Mouse (Mus musculus): Measurements from ENCODE around the gene Rtf1. TPM values are rescaled to one million over a fixed set of nuclear protein-coding genes. Genes with fewer than 3 reads are reported as not detected.
"Not testable (repeated sequence)": the region's sequence is repeated elsewhere in the genome, so short reads cannot be mapped to it uniquely, and the experiment has no call there.

The Rtf1 gene
- polyA plus RNA-seq (2014; fragmentation: Nextera tagmentation; extraction: Ambion mirVana), result 32.6 and 38.0 TPM in 2 replicates

DNA sequence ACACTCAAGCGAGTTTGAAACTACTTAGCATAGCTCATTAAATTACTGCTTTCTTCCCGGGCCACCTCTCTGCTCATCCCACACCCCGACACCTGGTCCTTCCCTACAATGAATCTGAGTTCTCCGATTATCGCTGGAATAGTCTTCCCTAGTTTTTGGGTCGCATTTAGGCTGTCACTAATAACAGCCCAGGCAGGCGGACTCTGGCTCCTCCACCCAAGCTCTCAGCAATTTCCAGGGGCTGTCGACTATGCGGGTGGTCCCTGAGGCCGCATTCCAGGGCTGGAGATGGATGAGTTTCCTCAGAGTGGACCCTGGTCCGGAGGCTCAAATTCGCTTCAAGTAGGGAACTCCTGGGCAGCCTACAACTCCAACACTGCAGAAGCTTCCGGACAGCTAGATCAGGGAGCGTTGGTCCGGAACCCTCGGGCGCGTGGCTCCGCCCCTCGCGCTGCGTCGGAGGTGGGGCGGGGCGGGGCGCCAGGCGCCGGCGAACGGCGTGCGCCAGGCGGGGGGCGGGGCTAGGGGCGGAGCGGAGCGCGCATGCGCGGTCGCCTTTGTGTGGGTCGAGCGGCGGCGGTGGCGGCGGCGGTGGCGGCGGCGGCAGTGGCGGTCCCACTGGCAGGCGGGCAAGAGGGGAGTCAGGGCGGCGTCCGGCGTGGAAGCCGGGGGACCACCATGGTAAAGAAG, at the start of gene Rtf1:
Gene Rtf1 (plus strand): TSS at position 544 of the 690 bp plus-strand sequence.
- peak within 1 kb of the TSS; percentile 44 for H3K27ac ChIP-seq (ENCODE audit: low read depth, low read length)
- H3K36me3 ChIP-seq (ENCODE audit: control insufficient read depth, insufficient read depth, low read length), result no peaks in the 10 kb centered on the region
- peak within 1 kb of the TSS; percentile 85 for H3K4me2 ChIP-seq (ENCODE audit: low read length)
- H3K9ac ChIP-seq (ENCODE audit: low read length), result peak within 1 kb of the TSS; percentile 96
- peaks cover 9% of the 10 kb centered on the region for H3K4me1 ChIP-seq (ENCODE audit: control insufficient read depth, insufficient read depth, low read length)
- WGBS, result 0% methylated on average over 36 of the region's 58 CpGs
- H3K4me3 ChIP-seq (ENCODE audit: low read depth, low read length), result peak within 1 kb of the TSS; percentile 93
- ATAC-seq (peak; percentile 98), DNase-seq (ENCODE audit: low spot score) (peak; percentile 93)
- no peaks in the 10 kb centered on the region for H3K27me3 ChIP-seq (replicated peaks; ENCODE audit: control insufficient read depth, insufficient read depth, low read length)
- no peaks in the 10 kb centered on the region for H3K9me3 ChIP-seq (replicated peaks; ENCODE audit: control insufficient read depth, low read length)

DNA sequence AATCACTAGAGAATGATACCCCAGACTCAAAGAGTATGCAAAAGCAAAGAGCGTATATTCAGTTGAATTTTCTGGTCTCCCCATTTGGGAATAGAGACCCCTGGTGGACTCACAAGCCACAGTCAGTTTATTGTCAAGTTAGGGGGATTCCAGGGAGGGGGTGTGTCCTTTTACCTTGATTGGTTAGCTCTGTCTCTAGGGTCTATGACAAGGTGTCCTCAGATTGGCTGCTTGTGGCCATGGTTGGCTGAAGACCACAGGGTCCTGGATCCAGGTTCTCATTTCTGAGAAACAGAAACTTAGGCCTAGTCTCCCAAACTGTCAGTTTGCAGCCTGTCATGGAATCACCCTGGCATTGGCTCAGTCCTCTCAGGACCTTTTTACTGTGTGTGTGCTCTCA, 38.1 kb upstream of the Rtf1 start:
- H3K36me3 ChIP-seq (ENCODE audit: control insufficient read depth, insufficient read depth, low read length), result peaks cover 74% of the 10 kb centered on the region
- ATAC-seq, result no peak
- no peak overlapping the region for H3K4me2 ChIP-seq (ENCODE audit: low read length)
- H3K27ac ChIP-seq (ENCODE audit: low read depth, low read length), result no peak overlapping the region
- no peak overlapping the region for H3K4me3 ChIP-seq (ENCODE audit: low read depth, low read length)
- no peaks in the 10 kb centered on the region for H3K27me3 ChIP-seq (replicated peaks; ENCODE audit: control insufficient read depth, insufficient read depth, low read length)
- H3K9me3 ChIP-seq (replicated peaks; ENCODE audit: control insufficient read depth, low read length), result no peaks in the 10 kb centered on the region
- no peak for DNase-seq (ENCODE audit: low spot score)
- WGBS, result 85% methylated on average over 1 of the region's 1 CpGs
- no peak overlapping the region for H3K9ac ChIP-seq (ENCODE audit: low read length)
- H3K4me1 ChIP-seq (ENCODE audit: control insufficient read depth, insufficient read depth, low read length), result no peaks in the 10 kb centered on the region

DNA sequence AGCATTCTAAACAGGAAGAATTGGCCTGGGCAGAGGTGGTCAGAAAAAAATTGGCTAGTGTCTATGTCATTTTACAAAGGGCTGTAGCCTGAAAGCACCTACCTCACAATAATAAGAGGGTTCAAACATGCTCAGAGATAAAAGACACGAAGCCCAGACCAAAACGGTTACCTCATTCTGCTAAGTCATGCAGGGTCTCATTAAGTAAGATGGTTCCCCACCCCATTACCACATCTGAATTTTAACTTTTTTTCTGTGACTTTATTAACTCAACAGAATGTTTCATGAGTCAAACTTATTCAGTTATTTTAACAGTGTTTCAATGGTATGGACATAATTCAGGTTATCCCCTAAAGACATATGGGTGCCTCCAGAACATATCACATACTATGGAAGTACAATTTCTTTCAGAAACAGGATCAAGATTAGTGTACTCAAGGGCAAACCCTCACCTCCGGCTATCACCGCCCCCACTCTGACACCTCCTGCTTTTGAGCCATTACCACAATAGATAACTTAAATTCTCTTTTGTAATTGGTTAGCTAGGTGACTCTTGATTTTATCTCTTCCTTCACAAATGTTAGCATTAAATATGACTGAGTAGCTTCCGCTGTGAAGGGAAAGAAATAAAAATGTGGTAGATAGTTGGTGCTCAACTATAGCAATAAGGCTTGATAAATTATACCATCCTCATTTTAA, 33.5 kb upstream of the Rtf1 start:
- no peak for ATAC-seq
- no peaks in the 10 kb centered on the region for H3K9me3 ChIP-seq (replicated peaks; ENCODE audit: control insufficient read depth, low read length)
- no peak overlapping the region for H3K4me2 ChIP-seq (ENCODE audit: low read length)
- no peak overlapping the region for H3K27ac ChIP-seq (ENCODE audit: low read depth, low read length)
- 91% methylated on average over 5 of the region's 5 CpGs for WGBS
- H3K9ac ChIP-seq (ENCODE audit: low read length), result no peak overlapping the region
- no peak for DNase-seq (ENCODE audit: low spot score)
- no peak overlapping the region for H3K4me3 ChIP-seq (ENCODE audit: low read depth, low read length)
- H3K27me3 ChIP-seq (replicated peaks; ENCODE audit: control insufficient read depth, insufficient read depth, low read length), result no peaks in the 10 kb centered on the region
- H3K36me3 ChIP-seq (ENCODE audit: control insufficient read depth, insufficient read depth, low read length), result peaks cover 78% of the 10 kb centered on the region
- H3K4me1 ChIP-seq (ENCODE audit: control insufficient read depth, insufficient read depth, low read length), result no peaks in the 10 kb centered on the region

DNA sequence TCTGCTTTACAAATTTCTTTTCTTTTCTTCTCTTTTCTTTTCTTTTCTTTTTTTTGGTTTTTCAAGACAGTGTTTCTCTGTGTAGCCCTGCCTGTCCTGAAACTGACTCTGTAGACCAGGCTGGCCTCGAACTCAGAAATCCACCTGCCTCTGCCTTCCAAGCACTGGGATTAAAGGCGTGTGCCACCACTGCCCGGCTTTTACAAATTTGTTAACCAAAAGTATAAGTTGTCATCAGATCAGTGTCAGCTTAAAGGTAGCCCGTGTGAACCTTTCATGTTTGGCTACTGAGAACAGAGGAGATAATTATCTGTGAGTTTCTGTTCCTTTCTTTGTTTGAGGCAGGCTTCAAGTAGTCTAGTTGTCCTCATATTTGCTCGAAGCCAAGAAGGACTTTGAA, 30.6 kb upstream of the Rtf1 start:
- no peak for DNase-seq (ENCODE audit: low spot score)
- 93% methylated on average over 5 of the region's 5 CpGs for WGBS
- ATAC-seq, result no peak
- peaks cover 78% of the 10 kb centered on the region for H3K36me3 ChIP-seq (ENCODE audit: control insufficient read depth, insufficient read depth, low read length)
- H3K4me2 ChIP-seq (ENCODE audit: low read length), result no peak overlapping the region
- no peak overlapping the region for H3K4me3 ChIP-seq (ENCODE audit: low read depth, low read length)
- no peak overlapping the region for H3K27ac ChIP-seq (ENCODE audit: low read depth, low read length)
- no peaks in the 10 kb centered on the region for H3K27me3 ChIP-seq (replicated peaks; ENCODE audit: control insufficient read depth, insufficient read depth, low read length)
- no peaks in the 10 kb centered on the region for H3K9me3 ChIP-seq (replicated peaks; ENCODE audit: control insufficient read depth, low read length)
- H3K9ac ChIP-seq (ENCODE audit: low read length), result no peak overlapping the region
- no peaks in the 10 kb centered on the region for H3K4me1 ChIP-seq (ENCODE audit: control insufficient read depth, insufficient read depth, low read length)

DNA sequence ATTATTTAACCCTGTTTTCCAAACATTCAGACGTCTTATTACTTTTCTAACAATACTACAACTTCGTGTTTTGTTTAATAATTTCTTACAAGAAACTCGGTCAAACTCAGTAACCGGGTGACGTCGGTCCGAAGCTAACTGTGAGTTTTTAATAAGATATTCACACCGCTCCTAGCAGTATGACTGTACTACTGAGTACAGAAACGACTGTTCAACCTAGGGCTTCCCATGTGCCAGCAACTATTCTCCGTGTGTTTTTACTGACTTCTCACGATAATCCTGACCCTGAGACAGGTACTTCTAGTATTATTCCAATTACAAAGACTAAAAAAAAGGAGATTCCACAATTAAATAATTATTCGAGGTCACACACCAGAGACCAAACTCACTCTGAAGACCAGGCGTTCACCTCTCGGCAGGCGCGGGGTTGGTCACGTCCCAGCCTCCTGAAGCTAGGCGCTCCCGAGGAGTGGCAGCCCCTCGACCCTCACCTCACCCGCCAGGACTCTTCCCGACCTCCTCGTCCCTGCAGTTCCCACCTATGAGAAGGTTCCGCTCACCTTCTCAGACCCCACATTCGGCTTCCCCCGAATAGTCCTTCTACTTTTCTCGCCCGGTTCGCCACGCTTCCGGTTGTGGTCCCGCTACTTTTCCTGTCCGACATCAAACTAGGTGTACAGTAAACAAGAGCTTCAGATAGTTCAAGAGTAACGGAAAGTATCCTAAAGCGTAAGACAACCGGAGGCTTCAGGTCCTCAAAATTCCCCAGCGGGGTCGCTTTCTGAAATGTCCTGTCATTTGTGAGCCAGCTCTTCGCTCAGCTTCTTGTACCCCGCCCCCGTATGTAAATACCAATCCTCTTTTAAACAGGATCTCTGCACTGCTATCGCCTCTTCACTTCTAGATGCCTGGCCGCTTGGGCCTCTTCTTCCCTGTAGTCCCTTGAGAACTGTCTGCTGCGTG, 12.4 kb upstream of the Rtf1 start, which contains the start of gene Ndufaf1:
Gene Ndufaf1 (minus strand): TSS at position 608 of the 963 bp plus-strand sequence.
- Histone ChIP-seq H3K9ac (ENCODE audit: low read length) (peak within 1 kb of the TSS; percentile 76), H3K27ac (ENCODE audit: low read depth, low read length) (no peak within 1 kb of the TSS), H3K4me3 (ENCODE audit: low read depth, low read length) (peak within 1 kb of the TSS; percentile 71), H3K9me3 (replicated peaks; ENCODE audit: control insufficient read depth, low read length) (no peaks in the 10 kb centered on the region), H3K4me2 (ENCODE audit: low read length) (peak within 1 kb of the TSS; percentile 75), H3K4me1 (ENCODE audit: control insufficient read depth, insufficient read depth, low read length) (peaks cover 2% of the 10 kb centered on the region; the same call in 1 of the 2 replicates), H3K36me3 (ENCODE audit: control insufficient read depth, insufficient read depth, low read length) (peaks cover 19% of the 10 kb centered on the region), H3K27me3 (replicated peaks; ENCODE audit: control insufficient read depth, insufficient read depth, low read length) (no peaks in the 10 kb centered on the region)
- 1% methylated on average over 44 of the region's 44 CpGs for WGBS
- DNase-seq (ENCODE audit: low spot score) (peak; percentile 82), ATAC-seq (peak; percentile 88)

DNA sequence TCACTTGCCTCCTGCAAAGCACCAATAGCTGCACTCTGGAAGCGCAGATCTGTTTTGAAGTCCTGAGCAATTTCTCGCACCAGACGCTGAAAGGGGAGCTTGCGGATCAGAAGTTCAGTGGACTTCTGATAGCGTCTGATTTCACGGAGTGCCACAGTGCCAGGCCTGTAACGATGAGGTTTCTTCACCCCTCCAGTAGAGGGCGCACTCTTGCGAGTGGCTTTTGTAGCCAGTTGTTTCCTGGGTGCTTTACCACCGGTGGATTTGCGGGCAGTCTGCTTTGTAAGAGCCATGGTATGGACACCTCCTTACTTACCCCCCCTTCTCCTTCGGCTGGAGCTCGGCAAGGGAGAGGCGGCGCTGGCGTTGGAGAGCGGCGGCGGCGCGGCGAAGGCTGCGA, 9.1 kb upstream of the Rtf1 start:
- not testable (repeated sequence) for H3K36me3 ChIP-seq (ENCODE audit: control insufficient read depth, insufficient read depth, low read length); DNase-seq (ENCODE audit: low spot score); H3K4me3 ChIP-seq (ENCODE audit: low read depth, low read length); H3K9me3 ChIP-seq (replicated peaks; ENCODE audit: control insufficient read depth, low read length); H3K4me2 ChIP-seq (ENCODE audit: low read length); ATAC-seq; H3K27me3 ChIP-seq (replicated peaks; ENCODE audit: control insufficient read depth, insufficient read depth, low read length); H3K27ac ChIP-seq (ENCODE audit: low read depth, low read length); H3K9ac ChIP-seq (ENCODE audit: low read length); H3K4me1 ChIP-seq (ENCODE audit: control insufficient read depth, insufficient read depth, low read length)
- 74% methylated on average over 19 of the region's 23 CpGs for WGBS

DNA sequence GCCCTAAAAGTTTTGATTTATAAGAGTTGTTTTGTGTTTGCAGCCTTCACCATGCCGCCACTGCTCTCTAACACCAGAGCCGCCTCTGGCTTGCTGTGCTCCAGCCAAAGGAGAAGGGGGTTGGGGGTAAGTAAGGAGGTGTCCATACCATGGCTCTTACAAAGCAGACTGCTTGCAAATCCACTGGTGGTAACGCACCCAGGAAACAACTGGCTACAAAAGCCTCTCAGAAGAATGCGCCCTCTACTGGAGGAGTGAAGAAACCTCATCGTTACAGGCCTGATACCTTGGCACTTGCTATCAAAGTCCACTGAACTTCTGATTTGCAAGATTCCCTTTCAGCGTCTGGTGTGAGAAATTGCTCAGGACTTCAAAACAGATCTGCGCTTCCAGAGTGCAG, 5.9 kb upstream of the Rtf1 start:
- Histone ChIP-seq H3K9ac (ENCODE audit: low read length) (no peak overlapping the region), H3K27me3 (replicated peaks; ENCODE audit: control insufficient read depth, insufficient read depth, low read length) (no peaks in the 10 kb centered on the region), H3K27ac (ENCODE audit: low read depth, low read length) (no peak overlapping the region), H3K4me1 (ENCODE audit: control insufficient read depth, insufficient read depth, low read length) (no peaks in the 10 kb centered on the region), H3K36me3 (ENCODE audit: control insufficient read depth, insufficient read depth, low read length) (no peaks in the 10 kb centered on the region), H3K4me3 (ENCODE audit: low read depth, low read length) (no peak overlapping the region), H3K9me3 (replicated peaks; ENCODE audit: control insufficient read depth, low read length) (no peaks in the 10 kb centered on the region), H3K4me2 (ENCODE audit: low read length) (no peak overlapping the region)
- DNase-seq (ENCODE audit: low spot score), result peak; percentile 53
- 13% methylated on average over 7 of the region's 7 CpGs for WGBS
- no peak for ATAC-seq

DNA sequence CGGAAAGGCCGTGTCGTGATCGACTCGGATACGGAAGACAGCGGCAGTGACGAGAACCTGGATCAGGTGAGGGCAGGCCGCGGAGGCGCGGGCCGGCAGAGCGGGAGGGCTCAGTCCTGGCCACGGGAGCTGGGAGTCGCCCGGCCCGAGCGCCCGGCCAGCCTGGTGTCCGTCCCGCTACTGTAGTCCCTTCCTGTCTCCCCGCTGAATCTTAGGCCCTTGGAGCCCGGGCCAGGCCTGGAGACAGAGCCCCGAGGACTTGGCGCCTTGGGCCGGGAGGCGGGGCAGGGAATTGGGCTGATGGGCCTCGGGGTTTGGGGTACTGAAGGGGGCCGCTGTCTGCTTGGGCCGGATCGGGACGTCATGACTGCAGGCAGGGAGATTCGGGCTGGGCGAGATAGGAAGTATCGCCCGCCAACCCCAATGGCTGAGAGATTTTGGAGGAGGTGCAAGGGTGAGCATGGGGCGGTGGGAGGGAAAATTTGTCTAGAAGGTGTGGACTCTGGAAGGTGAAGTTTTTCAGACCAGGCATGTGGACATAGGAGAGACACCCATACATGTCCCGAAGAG, 432 bp downstream of the Rtf1 start:
- Histone ChIP-seq H3K27ac (ENCODE audit: low read depth, low read length) (peak overlapping the region; percentile 44), H3K36me3 (ENCODE audit: control insufficient read depth, insufficient read depth, low read length) (no peaks in the 10 kb centered on the region), H3K4me2 (ENCODE audit: low read length) (peak overlapping the region; percentile 85), H3K27me3 (replicated peaks; ENCODE audit: control insufficient read depth, insufficient read depth, low read length) (no peaks in the 10 kb centered on the region), H3K9ac (ENCODE audit: low read length) (peak overlapping the region; percentile 96), H3K9me3 (replicated peaks; ENCODE audit: control insufficient read depth, low read length) (no peaks in the 10 kb centered on the region), H3K4me3 (ENCODE audit: low read depth, low read length) (peak overlapping the region; percentile 93), H3K4me1 (ENCODE audit: control insufficient read depth, insufficient read depth, low read length) (peaks cover 9% of the 10 kb centered on the region)
- under 1% methylated on average over 37 of the region's 39 CpGs for WGBS
- peak; percentile 87 for ATAC-seq
- DNase-seq (ENCODE audit: low spot score), result peak; percentile 41
